Mouse (Mus musculus) liver, adult (tissue): Measurements from ENCODE around the gene Cyp4v3.
A peak's percentile ranks its signal among the peaks of the same experiment; 100 is the strongest.

Experiments used
- GATA4 ChIP-seq: IDR thresholded peaks from 2 replicates; pipeline ENCODE4 v1.6.1; 2014; ENCODE audit warnings: mild to moderate bottlenecking, low read length; ENCODE audit not compliant: insufficient replicate concordance

Cyp4v3 gene

GRCm38 (mm10) chr8:45269056-45269455 lies 64.0 kb downstream of the Cyp4v3 start:
- TF ChIP-seq GATA4 = no peak

DNA sequence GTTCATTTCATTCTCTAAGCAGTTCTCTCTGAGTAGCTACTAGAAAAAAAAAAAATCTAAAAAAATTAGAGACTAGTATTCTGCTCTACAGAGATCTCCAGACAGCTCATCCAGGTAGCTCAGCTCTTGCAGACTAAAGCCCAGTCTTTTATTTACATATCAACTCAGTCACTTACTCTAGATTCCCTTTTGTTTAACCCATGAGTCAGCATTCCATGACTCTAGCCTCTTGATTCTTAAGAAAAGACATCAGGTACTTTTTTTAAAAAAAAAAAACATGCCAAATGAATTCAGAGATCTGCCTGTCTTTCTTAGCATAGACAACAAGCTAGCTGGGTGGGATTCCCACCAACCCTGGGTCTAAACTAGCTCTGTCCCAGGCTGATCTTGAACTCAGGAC lies 64.5 kb downstream of the Cyp4v3 start:
- no peak for TF ChIP-seq GATA4

DNA sequence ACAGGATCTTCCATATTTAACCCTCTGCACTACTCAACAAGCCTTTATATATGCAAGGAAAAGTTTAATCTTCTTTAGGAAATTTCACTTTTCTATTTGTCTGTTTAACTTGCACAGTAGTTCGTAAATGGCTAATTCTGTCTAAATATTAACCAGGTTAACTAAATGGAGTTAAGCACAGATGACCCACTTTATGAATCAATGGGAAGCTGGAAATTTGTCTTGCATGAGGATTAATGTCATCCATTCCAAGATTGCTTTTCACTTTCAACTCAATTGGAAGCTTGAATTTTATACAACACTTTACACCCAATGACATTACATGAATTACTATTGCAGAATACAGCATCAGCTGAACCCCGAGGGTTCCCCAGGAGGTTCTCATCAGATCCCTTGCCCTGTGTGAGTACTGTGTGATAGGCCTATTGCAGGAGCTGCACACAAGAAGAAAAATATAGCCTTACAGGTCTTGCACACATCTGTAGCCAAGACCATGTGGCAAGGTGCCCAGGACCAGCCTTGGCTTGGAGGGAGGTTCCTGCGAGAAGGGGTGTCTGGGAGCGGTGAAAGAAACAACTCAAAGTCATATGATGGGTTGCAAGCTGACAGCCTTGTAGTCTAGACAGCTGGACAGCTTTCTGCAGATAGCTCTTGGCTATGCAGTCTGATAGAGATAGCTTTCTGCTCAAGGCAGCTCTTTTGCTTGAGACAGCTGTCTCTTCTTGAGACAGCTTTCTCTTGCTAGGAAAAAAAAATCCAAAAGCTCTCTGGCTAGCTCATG lies 65.2 kb downstream of the Cyp4v3 start:
- no peak for TF ChIP-seq GATA4

DNA sequence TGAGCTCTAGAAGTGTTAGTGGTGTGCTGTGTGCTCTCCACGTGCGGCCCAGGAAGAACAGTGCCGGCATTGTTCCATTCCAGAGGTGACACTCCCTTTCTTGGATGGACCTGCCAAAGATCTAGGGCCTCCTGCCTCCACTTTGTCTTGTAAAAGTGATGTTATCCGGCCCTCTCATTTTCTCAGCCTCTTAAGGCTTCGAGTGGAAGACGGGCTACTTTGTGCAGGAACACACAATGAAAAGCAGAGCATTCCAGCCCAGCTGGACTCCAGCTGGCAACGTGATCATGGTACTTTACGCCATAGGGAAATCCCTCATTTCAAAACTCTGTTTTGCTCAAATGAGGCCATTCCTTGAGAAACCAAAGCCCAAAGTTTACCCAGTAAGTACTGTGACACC lies 66.0 kb downstream of the Cyp4v3 start:
- no peak for TF ChIP-seq GATA4

DNA sequence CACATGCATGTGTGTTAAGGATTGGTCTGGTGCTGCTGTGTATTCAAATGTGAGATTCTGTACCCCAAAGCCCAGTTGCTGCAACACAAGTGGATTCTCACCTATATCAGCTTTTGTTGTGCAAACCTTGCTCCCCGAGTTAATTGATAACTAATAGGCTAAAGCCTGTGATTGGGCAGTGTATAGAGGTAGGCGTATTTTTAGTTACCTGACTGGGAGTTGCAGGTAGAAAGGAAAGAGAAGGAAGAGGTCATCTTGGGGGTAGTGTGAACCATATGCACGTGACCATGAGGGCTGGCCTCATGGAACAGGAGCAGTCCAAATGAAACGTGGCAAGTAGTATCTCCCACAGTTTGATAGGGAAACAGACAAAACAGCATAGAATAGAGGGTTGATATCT lies 68.1 kb downstream of the Cyp4v3 start:
- peak; percentile 9; the same call in 1 of the 2 replicates for TF ChIP-seq GATA4

- no peak for TF ChIP-seq GATA4
Observed at GRCm38 (mm10) chr8:45262851-45263250, 70.2 kb downstream of the Cyp4v3 start.

DNA sequence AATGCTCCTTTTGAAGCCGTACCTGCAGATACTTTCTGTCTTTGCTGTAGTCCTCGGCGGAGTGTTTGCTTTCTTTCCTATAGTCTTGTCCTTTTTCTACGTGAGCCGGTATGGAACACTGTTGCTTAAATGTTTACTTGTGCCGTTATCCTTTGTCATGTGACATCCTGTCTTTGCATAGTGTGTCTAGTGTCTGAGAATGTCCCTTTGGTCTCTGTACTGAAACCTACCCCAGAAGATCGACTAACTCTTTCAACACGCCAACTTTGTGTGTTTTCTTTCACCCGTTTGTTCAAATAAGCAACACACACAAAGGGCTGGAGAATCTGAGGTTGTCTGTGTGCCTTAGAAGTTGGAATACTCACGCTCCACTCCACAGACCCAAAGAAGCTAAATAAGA lies 71.1 kb downstream of the Cyp4v3 start, which contains the start of gene F11:
TSS of gene F11 (minus strand) at position 112 of the 400 bp plus-strand sequence.
- TF ChIP-seq GATA4 = no peak

DNA sequence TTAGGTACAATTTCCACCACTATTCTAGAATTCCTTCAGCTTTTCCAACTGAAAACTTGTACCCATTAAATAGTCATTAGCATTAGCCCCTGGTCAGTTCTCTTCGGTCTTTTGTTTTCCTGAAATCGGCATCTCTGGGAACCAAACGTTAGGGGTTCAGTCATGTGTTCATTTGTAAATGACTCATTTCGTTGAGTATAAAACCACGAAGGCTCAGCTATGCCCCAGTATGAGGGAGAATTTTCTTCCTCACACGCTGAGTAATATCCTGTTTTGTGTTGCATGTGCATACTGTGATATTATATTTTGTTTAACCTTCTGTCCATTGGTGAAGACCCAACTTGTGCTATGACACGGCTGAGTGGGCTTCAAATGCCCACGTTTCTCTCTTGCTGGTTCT lies 74.6 kb downstream of the Cyp4v3 start:
- no peak for TF ChIP-seq GATA4

GRCm38 (mm10) chr8:45255040-45255439 lies 78.0 kb downstream of the Cyp4v3 start:
- no peak for TF ChIP-seq GATA4
